Mouse (Mus musculus): Measurements from ENCODE around the gene Hist1h2af.

DNA sequence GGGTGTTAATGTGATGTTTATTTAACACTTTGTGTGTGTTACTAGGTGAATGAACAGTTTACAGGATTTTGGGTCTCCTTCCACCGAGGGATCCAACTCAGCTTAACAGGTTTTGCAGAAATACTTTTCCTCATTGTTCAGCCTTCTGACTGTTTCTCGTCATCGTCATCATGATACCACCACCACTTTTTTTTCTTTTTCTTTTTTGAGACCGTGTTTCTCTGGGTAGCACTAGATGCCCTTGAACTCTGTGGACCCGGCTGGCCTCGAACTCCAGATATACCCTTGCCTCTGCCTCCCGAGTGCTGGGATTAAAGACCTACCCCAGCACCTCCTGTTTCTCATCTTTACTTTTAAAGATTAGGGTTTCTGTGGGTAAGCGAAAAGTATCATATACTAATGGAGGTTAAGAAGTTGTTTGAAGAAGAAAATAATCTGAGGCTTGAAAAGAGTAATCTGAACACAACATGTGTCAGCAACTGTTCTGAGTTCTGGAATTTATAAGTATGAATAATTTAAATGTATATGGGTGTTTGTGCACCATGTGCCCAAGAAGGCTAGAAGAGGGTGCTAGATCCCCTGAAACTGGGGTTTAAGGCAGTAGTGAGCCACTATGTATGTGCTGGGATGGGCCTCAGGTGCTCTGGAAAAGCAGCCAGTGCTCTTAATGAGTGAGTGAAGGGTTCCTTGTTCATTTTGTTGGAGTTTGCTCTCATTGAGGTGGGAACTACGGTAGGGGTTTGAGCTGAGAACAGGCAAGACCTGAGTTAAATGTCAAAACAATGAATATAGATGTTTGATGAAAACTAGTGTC, 1.2 kb upstream of the Hist1h2af start:
- TF ChIP-seq CTCF (IDR thresholded peaks at IDR 0.05; ENCODE audit: borderline replicate concordance, control insufficient read depth, extremely low read depth, insufficient read depth, low read length, poor library complexity) (no peak), POLR2A (IDR thresholded peaks at IDR 0.05; ENCODE audit: control insufficient read depth, extremely low read depth, insufficient read depth, low read length, poor library complexity) (no peak)
